Mouse (Mus musculus) heart, postnatal 0 days (tissue): Measurements from ENCODE around the gene Tcte2. TPM values are rescaled to one million over a fixed set of nuclear protein-coding genes. Genes with fewer than 3 reads are reported as not detected.

Experiments
- ATAC-seq: fragments of 200-750 bp; cut with Nextera tagmentation; 2 replicates; pipeline ENCODE4 v1.8.0; 2017; ENCODE audit warnings: low read depth, moderate number of reproducible peaks, moderate library complexity; ENCODE audit not compliant: insufficient read depth
- DNase-seq: peaks from one replicate; pipeline ENCODE4 v3.0.0-alpha.2; 2016; ENCODE audit warnings: low spot score
- H3K27ac ChIP-seq: fragments of 300-500 bp; sonication (generic); 2 replicates; pipeline ENCODE4 v1.5.1; 2014; ENCODE audit warnings: low read depth, mild to moderate bottlenecking
- H3K27me3 ChIP-seq: fragments of 300-500 bp; sonication (generic); 2 replicates; pipeline ENCODE4 v1.6.1; 2014; ENCODE audit warnings: low read length, mixed read lengths; ENCODE audit not compliant: control insufficient read depth, insufficient read depth
- H3K36me3 ChIP-seq: fragments of 300-500 bp; sonication (generic); replicated peaks from 2 replicates; pipeline ENCODE4 v1.6.1; 2014; ENCODE audit warnings: low read length, mixed read lengths; ENCODE audit not compliant: control insufficient read depth, insufficient read depth
- H3K4me1 ChIP-seq: fragments of 300-500 bp; sonication (generic); 2 replicates; pipeline ENCODE4 v1.6.1; 2014; ENCODE audit warnings: antibody characterized with exemption; ENCODE audit not compliant: control insufficient read depth, insufficient read depth
- H3K4me2 ChIP-seq: fragments of 300-500 bp; sonication (generic); 2 replicates; pipeline ENCODE4 v1.6.1; 2014; ENCODE audit warnings: low read depth, mild to moderate bottlenecking, low read length, moderate library complexity
- H3K4me3 ChIP-seq: fragments of 300-500 bp; sonication (generic); 2 replicates; pipeline ENCODE4 v1.5.1; 2014; ENCODE audit warnings: low read depth, low read length
- H3K9ac ChIP-seq: fragments of 300-500 bp; sonication (generic); replicated peaks from 2 replicates; pipeline ENCODE4 v1.6.1; 2014; ENCODE audit warnings: low read depth, low read length, mixed read lengths
- H3K9me3 ChIP-seq: fragments of 300-500 bp; sonication (generic); replicated peaks from 2 replicates; pipeline ENCODE4 v1.6.1; 2016; ENCODE audit warnings: low read length; ENCODE audit not compliant: control insufficient read depth
- CTCF ChIP-seq: IDR thresholded peaks from 2 replicates; pipeline ENCODE4 v1.5.1; 2016; ENCODE audit warnings: antibody characterized with exemption, control low read depth, low read depth
- EP300 ChIP-seq: IDR thresholded peaks from 2 replicates; pipeline ENCODE4 v1.6.1; 2016; ENCODE audit warnings: antibody characterized with exemption, low read depth
- WGBS: fragments of 180-500 bp; shearing (Covaris S2); extraction: QIAGEN DNeasy Blood & Tissue Kit; methylation state at CpG from one replicate; pipeline ENCODE4 v1.1.7; 2014; 5-methylcytosine and 5-hydroxymethylcytosine counted together
- polyA plus RNA-seq: library from polyadenylated mRNA; unstranded; fragments of >200 nt; fragmentation: Nextera tagmentation; extraction: Ambion mirVana; gene quantifications from 2 replicates; pipeline ENCODE4 v1.2.1, GENCODE M21; 2015
- total RNA-seq: library from RNA; depleted of rRNA; stranded (reverse); fragments of >200 nt; gene quantifications from 2 replicates; pipeline ENCODE4 v1.2.3, GENCODE M21; 2014; ENCODE audit warnings: low replicate concordance

The Tcte2 gene
- total and polyA plus RNA-seq, 2 experiments from 2014 or later: 0.92 to 4.5 TPM

- H3K27ac ChIP-seq: no peak overlapping the region
- H3K4me3 ChIP-seq: no peak overlapping the region
- H3K9me3 ChIP-seq: no peaks in the 10 kb centered on the region
- H3K4me1 ChIP-seq: peaks cover 25% of the 10 kb centered on the region
- no peak overlapping the region for H3K9ac ChIP-seq
- ATAC-seq: no peak
- WGBS: 92% methylated on average over 4 of the region's 4 CpGs
- TF ChIP-seq EP300: no peak
- no peak for TF ChIP-seq CTCF
- no peaks in the 10 kb centered on the region for H3K36me3 ChIP-seq
- no peak for DNase-seq
- no peaks in the 10 kb centered on the region for H3K27me3 ChIP-seq
- no peak overlapping the region for H3K4me2 ChIP-seq
Measured at GRCm38 (mm10) chr17:13698194-13698593, 63.4 kb downstream of the Tcte2 start.

GRCm38 (mm10) chr17:13697646-13698045, 64.0 kb downstream of the Tcte2 start:
- ATAC-seq (no peak), DNase-seq (no peak)
- TF ChIP-seq CTCF (no peak), EP300 (no peak)
- no peak overlapping the region for H3K4me3 ChIP-seq
- peaks cover 25% of the 10 kb centered on the region for H3K4me1 ChIP-seq
- WGBS: 86% methylated on average over 2 of the region's 2 CpGs
- no peak overlapping the region for H3K9ac ChIP-seq
- H3K9me3 ChIP-seq: no peaks in the 10 kb centered on the region
- no peaks in the 10 kb centered on the region for H3K36me3 ChIP-seq
- no peak overlapping the region for H3K4me2 ChIP-seq
- no peak overlapping the region for H3K27ac ChIP-seq
- no peaks in the 10 kb centered on the region for H3K27me3 ChIP-seq

- no peak for ATAC-seq
Measured at GRCm38 (mm10) chr17:13695881-13696280, 65.7 kb downstream of the Tcte2 start.

GRCm38 (mm10) chr17:13695211-13695610, 66.4 kb downstream of the Tcte2 start:
- no peak overlapping the region for H3K9ac ChIP-seq
- no peaks in the 10 kb centered on the region for H3K36me3 ChIP-seq
- 97% methylated on average over 2 of the region's 2 CpGs for WGBS
- no peak overlapping the region for H3K4me3 ChIP-seq
- ATAC-seq: no peak
- H3K4me1 ChIP-seq: peaks cover 15% of the 10 kb centered on the region
- no peaks in the 10 kb centered on the region for H3K27me3 ChIP-seq
- H3K9me3 ChIP-seq: no peaks in the 10 kb centered on the region
- TF ChIP-seq EP300 (no peak), CTCF (no peak)
- no peak overlapping the region for H3K27ac ChIP-seq
- no peak for DNase-seq
- H3K4me2 ChIP-seq: no peak overlapping the region

More at GRCm38 (mm10) chr17:13695881-13696280, 65.7 kb downstream of the Tcte2 start:
- H3K4me2 ChIP-seq: no peak overlapping the region
- H3K4me3 ChIP-seq: no peak overlapping the region
- H3K9ac ChIP-seq: no peak overlapping the region
- DNase-seq: no peak
- peaks cover 22% of the 10 kb centered on the region for H3K4me1 ChIP-seq
- H3K27me3 ChIP-seq: no peaks in the 10 kb centered on the region
- TF ChIP-seq EP300: no peak
- no peak for TF ChIP-seq CTCF
- H3K9me3 ChIP-seq: no peaks in the 10 kb centered on the region
- 49% methylated on average over 5 of the region's 5 CpGs for WGBS
- H3K27ac ChIP-seq: no peak overlapping the region
- no peaks in the 10 kb centered on the region for H3K36me3 ChIP-seq

GRCm38 (mm10) chr17:13694181-13694580, 67.4 kb downstream of the Tcte2 start:
- Histone ChIP-seq H3K27ac (no peak overlapping the region), H3K9ac (no peak overlapping the region), H3K36me3 (no peaks in the 10 kb centered on the region), H3K9me3 (no peaks in the 10 kb centered on the region), H3K4me1 (peaks cover 5% of the 10 kb centered on the region; the same call in 1 of the 2 replicates), H3K4me3 (no peak overlapping the region), H3K4me2 (no peak overlapping the region), H3K27me3 (no peaks in the 10 kb centered on the region)
- 58% methylated on average over 1 of the region's 1 CpGs for whole genome bisulfite sequencing
- ATAC-seq (no peak), DNase-seq (no peak)
- TF ChIP-seq CTCF (no peak), EP300 (no peak)

- 68% methylated on average over 1 of the region's 1 CpGs for WGBS
- Histone ChIP-seq H3K36me3 (no peaks in the 10 kb centered on the region), H3K27ac (no peak overlapping the region), H3K4me3 (no peak overlapping the region), H3K4me2 (no peak overlapping the region), H3K9me3 (no peaks in the 10 kb centered on the region), H3K27me3 (no peaks in the 10 kb centered on the region), H3K9ac (no peak overlapping the region), H3K4me1 (peaks cover 8% of the 10 kb centered on the region; the same call in 1 of the 2 replicates)
- ATAC-seq: no peak
- TF ChIP-seq EP300 (no peak), CTCF (no peak)
- DNase-seq: no peak
Measured at GRCm38 (mm10) chr17:13687656-13688055, 74.0 kb downstream of the Tcte2 start.
